Mouse (Mus musculus) right cerebral cortex, postnatal 36 days (tissue): ENCODE measurements around the gene Rbm4b.
"Not testable (repeated sequence)": the region's sequence is repeated elsewhere in the genome, so short reads cannot be mapped to it uniquely, and the experiment has no call there.

Experiments
- DNase-seq, 2 experiments: peaks; one replicate each; pipeline ENCODE4 v3.0.0; 2022; ENCODE audit warnings: low spot score in 2 of 2, mixed read lengths in 1 of 2

The Rbm4b gene

DNA sequence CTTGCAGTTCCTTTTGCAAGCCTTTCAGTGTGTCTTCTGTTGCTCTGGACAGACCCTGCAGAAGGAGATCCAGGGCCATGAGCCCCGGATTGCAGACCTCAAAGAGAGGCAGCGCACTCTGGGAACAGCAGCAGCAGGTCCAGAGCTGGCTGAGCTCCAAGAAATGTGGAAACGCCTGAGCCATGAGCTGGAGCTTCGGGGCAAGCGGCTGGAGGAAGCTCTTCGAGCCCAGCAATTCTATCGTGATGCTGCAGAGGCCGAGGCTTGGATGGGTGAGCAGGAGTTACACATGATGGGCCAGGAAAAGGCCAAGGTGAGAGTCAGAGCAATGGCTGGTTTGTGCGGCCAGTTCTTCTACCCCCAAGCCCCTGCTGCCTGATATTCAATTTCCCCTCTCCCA is 11.2 kb upstream of the Rbm4b start:
- DNase-seq = no peak

DNA sequence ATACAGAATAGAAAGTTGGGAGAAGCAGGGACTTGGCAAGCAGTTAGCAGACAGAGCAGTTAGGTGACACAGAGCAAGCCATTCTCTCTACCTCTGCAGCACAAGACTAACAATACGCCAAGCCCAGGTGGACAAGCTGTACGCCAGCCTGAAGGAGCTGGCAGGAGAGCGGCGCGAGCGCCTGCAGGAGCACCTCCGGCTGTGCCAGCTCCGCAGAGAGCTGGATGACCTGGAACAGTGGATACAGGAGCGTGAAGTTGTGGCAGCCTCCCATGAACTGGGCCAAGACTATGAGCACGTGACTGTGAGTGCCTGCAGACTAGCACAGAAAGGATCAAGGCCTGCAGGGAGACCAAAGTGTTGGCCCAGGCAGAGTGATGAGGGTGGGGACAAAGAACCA is 10.6 kb upstream of the Rbm4b start:
- peak in 1 of 2 experiments; percentile 40 for DNase-seq

DNA sequence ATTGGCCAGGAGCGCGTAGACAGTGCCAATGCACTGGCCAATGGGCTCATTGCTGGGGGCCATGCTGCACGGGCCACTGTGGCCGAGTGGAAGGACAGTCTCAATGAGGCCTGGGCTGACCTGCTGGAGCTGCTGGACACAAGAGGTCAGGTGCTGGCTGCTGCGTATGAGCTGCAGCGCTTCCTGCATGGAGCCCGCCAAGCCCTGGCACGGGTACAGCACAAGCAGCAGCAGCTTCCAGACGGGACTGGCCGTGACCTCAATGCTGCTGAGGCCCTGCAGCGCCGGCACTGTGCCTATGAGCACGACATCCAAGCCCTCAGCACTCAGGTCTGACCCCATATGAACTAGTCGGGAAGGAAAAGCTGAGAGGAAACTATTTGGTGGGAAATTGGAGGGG is 9.7 kb upstream of the Rbm4b start:
- DNase-seq = no peak

DNA sequence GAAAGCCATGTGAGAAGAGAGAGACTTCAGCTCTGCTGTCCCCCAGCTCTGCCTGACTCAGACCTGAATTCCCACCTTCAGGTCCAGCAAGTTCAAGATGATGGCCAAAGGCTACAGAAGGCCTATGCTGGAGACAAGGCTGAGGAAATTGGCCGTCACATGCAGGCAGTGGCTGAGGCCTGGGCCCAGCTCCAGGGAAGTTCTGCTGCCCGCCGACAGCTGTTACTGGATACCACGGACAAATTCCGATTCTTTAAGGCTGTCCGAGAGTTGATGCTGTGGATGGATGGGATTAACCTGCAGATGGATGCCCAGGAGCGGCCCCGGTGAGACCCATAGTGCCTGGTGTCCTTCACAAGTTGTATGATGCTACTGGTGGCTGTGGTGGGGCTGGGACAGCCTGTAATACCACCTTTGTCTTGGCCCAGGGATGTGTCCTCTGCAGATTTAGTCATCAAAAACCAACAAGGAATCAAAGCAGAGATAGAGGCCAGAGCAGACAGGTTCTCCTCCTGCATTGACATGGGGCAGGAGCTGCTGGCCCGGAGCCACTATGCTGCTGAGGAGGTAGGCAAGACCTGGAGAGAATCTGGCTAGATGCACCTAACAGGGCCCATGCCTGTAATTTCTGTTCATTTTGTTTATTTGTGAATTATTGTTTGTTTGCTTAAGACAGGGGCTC is 8.5 kb upstream of the Rbm4b start:
- no peak for DNase-seq

DNA sequence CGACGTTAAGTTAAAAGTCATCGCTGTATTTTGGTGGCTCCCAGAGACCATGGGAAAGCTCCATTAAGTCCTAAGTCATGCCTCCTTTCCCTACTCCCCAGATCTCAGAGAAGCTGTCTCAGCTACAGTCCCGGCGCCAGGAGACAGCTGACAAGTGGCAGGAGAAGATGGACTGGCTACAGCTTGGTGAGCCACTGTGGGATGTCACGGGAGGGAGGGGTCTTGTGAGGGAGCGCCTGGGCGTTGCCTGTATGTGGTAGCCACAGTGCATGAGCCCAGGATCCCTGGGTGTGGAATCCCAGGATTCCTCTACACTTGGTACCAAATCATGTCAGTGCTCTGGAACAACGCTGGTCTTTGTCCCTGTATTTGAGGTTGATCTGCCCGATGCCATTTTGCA is 7.8 kb upstream of the Rbm4b start:
- no peak for DNase-seq

DNA sequence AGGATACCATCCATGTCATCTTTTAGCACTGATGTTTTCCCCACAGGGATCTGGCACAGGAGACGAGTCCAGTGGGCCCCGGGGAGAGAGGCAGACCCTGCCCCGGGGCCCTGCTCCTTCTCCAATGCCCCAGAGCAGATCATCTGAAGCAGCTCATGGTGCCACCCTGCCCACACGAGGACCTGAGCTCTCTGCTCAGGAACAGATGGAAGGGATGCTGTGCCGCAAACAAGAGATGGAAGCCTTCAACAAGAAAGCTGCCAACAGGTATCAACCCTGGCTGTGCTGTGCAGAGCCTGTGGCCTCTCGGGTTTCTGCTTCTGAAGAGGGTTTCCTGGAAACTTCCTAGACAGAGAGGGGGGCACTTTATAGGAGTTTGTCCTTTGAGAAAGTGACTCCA is 6.3 kb upstream of the Rbm4b start:
- DNase-seq = no peak

DNA sequence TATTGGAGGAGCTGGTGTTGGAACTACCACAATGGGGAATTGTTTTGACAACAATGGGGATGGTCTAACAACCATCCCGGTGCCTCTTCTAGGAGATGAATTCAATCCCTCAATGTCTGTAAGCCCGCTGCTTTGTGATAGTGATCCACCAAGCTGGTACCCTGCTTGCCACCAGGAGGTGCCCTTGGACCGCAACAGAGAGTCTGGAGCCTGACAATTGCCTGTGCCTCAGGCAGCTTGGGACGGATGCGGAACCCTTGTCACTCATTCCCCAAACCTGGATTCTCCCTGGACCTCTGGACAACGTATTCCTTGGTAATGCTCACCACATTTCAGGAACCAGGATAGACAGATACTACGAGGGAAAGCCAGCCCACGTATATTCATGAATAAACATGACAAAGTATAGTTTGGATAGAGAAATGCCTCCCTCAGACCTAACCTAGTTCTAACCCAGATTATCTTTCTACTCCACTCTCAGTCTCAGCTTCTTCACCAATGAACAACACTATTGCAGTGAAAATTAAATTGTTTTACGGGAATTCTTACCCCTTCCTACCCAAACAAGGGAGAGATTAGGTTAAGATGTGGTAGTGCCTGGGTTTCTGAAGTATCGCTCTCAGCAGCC is 618 bp upstream of the Rbm4b start:
- peak; percentile 82 to 87 for DNase-seq

DNA sequence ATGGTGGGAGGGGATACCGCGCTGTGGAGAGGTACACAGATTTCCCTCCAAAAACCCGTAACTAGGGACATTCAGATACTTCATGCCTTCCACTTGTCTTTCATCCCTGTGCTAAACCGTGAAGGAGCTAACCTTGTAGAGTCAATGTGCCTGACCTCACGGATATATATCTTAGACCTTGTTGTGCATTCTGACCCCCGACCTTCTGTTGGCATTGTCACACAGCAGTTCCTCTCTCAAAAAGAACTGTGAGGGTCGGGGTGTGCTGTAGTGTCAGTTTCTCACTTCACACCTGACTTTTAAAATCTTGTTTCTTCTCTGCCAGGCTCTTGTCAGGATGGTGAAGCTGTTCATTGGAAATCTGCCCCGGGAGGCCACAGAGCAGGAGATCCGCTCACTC is 624 bp downstream of the Rbm4b start:
- DNase-seq = no peak

DNA sequence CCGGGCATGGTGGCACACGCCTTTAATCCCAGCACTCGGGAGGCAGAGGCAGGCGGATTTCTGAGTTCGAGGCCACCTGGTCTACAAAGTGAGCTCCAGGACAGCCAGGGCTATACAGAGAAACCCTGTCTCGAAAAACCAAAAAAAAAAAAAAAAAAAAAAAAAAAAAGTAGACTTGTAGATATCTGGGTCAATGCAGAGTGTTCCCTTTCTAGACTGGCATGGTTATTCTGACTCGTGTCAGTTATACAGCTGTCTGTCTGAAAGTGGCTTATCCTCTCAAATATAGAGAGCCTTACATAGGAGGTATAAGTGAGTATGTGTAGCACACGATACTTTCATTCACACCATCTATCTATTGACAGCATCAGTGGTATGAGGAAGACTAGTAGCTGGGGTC is 4.2 kb downstream of the Rbm4b start:
- DNase-seq = not testable (repeated sequence)

DNA sequence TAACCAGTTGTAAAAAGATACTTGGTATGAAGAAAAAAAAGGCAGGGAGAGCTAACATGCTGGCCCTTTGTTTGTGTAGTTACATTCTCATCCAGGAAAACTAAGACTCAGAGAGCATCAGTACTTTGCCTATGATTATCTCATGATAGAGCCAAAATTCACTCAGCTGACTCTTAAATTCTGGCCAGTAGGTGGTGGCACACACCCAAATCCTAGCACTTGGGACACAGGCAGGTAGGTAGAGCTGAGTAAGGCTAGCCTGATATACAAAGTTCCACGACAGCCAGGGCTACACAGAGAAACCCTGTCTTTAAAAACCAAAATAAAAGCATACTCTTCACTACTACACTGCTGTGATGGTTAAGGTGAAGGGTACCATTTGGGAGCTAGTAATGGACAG is 6.6 kb downstream of the Rbm4b start:
- DNase-seq = no peak

DNA sequence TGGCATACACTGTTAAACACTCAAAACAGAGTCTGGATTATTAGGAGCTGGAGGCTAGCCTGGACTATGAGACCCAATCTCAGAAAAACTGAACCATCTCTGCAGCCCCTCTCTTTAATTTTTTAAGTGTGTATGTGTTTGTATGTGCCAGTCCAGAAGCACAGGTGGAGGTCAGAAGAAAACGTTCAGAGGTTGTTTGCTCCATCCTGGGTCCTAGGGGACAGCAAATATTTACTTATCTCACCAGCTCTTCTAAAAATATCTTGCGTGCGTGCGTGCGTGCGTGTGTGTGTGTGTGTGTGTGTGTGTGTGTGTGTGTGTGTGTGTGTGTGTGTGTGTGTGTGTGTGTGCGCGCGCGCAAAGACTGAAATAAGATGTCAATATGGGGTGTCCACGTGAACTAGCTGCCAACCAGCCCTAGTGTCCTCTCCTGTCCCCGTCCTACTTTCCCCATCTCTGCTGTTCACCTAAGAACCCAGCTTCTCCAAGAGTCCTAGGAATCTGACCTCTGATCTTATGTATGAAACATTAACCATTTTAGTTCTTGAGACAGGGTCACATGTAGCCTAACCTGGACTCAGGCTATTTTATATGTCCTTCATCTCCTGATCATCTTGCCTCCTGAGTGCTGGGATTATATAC is 11.3 kb downstream of the Rbm4b start:
- DNase-seq = no peak

DNA sequence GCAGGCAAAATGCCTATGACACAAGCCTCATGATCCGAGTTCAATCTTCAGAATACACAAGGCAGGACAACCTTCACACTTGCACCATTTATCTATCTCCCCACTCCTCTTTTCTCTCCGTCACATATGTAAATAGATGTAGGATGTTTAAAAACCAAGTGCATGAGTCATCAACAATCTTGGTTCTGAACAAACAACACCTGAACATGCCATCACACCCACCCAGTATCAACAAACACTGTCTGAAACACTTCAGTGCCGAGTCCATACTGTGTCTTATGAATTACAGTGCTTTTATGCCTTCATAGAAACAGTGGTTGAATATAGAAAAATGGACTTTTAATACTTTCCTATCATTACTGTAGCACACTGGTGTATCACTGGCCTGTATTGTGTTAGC is 16.5 kb downstream of the Rbm4b start:
- DNase-seq = no peak

DNA sequence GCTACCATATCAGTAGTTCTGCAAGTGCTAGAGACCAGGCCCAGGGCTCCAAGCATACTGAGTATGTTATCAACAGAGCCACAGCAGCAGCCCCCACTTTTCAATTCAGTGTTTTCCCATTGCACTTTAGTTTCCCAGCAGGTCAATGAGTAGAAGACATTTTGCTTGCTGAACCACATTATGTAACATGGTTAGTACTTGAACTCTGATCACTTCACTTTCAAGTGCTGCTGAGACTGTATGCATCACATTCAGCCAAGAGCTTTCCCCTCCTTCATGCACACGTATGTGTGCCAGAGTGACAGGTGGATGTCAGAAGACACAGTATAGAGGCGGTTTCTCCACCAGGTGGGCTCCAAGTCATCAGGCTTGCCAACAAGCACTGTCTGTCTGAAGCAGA is 26.6 kb downstream of the Rbm4b start:
- DNase-seq = no peak

DNA sequence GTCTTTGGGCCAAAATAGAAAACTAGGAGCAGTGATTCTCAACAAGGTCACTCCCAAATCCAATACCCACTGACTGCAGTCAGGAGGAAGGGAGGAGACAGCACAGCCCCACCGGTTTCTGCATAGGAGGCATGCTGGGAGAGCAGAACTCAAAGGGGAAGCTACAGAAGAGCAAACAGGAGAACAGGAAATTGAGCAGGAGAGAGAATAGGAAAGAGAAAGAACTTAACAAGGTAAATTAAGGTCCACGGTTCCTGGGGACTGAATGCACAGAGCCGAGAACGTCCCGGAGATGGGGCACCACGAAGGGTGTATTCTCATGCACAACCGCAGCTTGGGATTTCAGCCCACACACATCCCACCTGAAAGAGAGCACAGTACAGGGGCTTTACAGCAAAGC is 28.9 kb downstream of the Rbm4b start:
- no peak for DNase-seq

DNA sequence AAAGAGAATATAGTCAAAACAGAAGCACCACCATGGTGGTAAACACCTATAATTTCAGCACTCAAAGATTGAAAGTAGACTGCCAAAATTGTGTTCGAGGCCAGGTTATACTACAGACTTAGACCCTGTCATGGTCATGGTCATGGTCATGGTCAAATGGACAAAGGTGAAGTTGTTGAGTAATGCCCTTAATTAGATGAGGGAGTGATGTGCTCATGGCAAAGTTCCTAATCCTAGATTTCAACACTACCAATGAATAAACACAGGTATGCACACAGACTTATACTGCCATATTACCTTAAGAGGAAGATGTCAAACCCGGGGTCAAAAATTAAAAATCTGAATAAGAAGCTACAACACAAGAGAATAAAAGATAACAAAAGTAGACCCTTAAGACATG is 30.0 kb downstream of the Rbm4b start:
- no peak for DNase-seq

DNA sequence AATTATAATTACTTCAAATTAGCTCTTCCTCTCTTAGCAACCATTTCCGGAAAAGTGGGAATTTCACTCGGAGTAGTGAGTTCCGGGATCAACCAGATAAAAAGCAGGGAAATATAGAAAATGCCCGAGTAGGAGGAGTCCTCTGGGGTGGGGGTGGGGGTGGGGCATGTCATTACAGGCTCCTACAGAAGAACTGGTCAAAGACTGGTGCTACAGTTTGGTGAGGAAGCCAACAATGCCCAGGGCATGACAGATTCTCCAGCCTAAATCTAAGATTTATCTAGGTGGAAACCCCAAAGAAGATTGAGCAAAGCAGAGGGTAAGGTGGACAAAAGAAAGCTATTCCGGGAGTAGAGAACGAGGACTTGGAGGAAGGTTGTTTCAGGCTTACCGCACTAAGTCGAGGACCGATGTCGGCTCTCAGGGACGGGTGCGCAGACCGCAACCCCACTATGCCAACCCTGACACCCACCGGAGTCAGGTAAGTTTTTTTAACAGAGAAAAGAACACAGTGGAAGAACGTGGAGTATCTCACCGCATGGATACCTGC is 37.1 kb downstream of the Rbm4b start:
- DNase-seq = no peak

DNA sequence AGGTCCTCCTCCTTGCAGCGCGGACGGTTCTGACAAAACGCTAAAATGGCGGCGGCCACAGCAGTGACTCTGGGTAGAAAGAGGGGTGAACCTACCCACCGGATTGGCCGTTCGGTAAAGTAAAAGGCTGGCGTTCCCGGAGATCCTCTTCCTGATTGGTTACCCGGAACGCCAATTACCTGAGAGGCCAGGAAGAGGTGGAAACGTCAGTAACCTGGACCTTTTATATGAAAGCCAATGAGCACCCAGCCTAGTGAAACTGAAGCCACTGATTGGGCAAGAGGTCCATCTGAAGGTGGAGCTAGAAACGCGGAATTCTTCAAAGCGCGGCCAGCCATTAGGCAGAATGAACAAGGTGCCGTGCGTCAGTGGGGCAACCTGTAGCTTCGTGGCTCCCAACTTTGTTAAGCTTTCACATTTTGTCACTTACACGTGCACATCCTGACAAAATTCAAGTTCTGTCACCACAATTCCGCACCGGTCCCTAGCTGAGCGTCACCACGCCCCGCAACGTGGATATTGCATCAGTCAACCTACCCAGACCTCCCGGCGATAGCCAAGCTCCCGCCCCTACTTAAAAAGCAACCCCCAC is 37.6 kb downstream of the Rbm4b start, which contains the start of gene Rbm4:
Gene Rbm4 (minus strand): TSS at position 71 of the 592 bp plus-strand sequence.
- peak; percentile 97 to 99 for DNase-seq

DNA sequence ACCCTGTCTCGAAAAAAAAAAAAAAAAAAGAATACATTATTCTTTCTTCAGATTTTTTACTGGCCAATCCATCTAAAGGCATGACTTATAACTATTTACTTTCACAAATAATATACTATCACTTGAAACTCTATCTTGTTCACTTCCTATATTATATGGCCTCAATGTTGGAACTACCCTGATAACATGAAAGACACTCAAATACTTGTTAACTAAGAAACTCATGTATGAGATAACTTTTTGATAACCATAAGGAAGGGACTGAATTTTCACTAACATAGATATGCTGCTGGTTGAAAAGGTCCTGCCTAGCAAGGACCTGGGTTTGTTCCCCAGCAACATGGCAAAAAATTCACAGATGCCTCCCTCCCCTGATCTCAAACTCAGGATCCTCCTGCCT is 39.6 kb downstream of the Rbm4b start:
- DNase-seq = no peak

DNA sequence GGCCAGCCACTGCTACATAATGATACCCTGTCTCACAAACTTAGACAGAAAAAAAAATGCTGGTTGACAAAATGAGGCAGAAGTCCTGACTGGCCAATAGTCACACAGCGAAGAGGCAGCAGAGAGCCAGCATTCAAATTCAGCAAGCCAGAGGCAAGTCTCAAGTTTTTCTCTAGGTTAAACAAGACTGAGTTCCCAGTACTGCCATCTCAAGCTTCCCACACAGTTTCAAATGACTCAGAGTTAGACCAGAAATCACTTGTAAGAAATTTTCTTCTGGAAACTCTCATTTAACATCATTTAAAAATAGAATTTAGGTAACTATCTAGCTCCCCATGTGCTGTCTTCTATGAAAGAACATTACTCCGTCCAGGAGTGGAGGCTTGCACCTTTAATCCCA is 41.5 kb downstream of the Rbm4b start:
- no peak for DNase-seq

DNA sequence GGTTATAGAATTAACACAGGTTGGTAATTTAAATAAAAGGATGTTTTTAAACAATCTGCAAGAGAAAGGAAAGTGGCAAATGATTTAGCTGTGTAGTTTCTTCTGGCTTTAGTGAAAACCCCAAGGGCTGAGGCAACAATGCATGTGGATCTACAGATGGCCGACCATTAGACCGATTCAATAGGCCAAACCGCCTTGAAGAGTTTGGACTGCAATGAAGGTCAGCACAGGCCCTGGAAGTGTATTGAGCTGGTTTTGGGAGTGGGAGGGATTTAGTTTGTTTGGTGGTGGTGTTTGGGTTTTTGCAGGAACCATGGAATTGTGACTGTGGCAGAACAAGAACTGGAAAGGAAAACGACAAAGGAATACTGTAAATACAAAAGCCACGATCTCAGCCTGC is 42.8 kb downstream of the Rbm4b start:
- DNase-seq = no peak

DNA sequence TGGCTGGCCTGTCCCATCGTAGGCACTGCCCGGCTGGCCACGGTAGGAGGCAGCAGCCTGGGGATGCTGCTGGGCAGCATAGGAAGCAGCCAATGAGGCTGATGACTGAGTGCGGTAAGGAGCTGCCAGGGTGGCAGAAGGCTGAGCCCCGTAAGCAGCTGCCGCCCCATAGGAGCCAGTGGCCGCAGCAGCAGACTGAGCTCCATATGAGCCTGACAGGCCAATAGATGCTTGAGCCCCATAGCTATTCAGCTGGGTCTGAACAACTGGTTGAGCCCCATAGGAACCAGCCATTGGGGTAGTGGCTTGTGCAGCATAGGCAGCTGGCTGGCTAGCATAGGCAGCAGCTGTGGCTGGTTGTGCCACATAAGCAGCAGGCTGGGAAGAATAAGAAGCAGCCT is 46.4 kb downstream of the Rbm4b start:
- no peak for DNase-seq

DNA sequence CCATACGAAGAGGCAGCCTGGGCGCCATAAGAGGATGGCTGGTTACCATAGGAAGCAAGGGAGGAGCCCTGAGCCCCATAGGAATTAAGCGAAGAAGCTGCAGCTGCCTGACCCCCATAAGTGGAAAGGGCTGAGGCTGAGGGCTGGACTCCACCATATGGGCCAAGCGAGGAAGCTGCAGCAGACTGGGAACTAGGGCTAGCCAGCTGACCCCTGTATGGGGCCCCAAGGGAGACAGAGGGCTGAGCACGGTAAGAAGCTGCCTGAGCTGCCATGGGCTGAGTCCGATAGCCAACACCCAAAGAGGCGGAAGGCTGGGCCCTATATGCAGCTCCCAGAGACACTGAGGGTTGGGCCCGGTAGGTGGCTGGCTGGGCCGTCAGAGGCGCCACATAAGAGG is 47.0 kb downstream of the Rbm4b start:
- DNase-seq = no peak

DNA sequence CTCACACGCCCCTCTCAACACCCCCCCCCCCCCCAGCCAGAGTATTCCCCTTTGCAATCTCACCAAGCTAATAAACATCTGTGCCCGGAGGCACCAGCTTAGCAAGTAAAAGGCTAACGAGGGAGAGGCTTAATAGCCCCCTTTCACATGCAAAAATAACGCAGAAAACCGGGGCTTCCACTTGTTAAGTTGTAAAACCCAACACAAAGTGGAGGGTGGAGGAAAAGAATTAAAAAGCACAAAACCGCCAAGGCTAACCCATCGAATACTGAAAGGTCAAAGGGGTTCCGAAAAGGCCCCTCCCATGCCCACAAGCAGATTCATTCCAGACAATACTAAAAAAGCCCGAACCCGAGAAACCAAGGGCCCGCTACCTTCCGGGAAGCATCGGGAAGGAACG is 54.0 kb downstream of the Rbm4b start:
- DNase-seq = no peak
